Mouse (Mus musculus): ENCODE measurements around the gene Car10.

- TF ChIP-seq CTCF (conservative IDR thresholded peaks at IDR 0.05; ENCODE audit: insufficient read depth, insufficient read length, low read depth, low read length), result no peak
- no peak for TF ChIP-seq POLR2A (IDR thresholded peaks at IDR 0.05; ENCODE audit: low read depth, low read length)
Measured at GRCm38 (mm10) chr11:93487913-93488604, 390.2 kb downstream of the Car10 start.
